Mouse (Mus musculus): ENCODE measurements around the gene AC124108.1. TPM values are rescaled to one million over a fixed set of nuclear protein-coding genes. Genes with fewer than 3 reads are reported as not detected.

Gene AC124108.1
- polyA plus RNA-seq, 1 experiment, result not detected

- H3K36me3 ChIP-seq (ENCODE audit: control insufficient read depth, insufficient read depth, low read length), result no peaks in the 10 kb centered on the region
- H3K27me3 ChIP-seq (ENCODE audit: control insufficient read depth, insufficient read depth, low read length), result no peaks in the 10 kb centered on the region
- no peak for TF ChIP-seq POLR2A (IDR thresholded peaks at IDR 0.05; ENCODE audit: control insufficient read depth, extremely low read depth, insufficient read depth, low read length, poor library complexity)
- TF ChIP-seq CTCF (IDR thresholded peaks at IDR 0.05; ENCODE audit: borderline replicate concordance, control insufficient read depth, extremely low read depth, insufficient read depth, low read length, poor library complexity), result no peak
- no peak overlapping the region for H3K4me3 ChIP-seq (ENCODE audit: control insufficient read depth, insufficient read depth, low read length)
- WGBS, result 64% methylated on average over 1 of the region's 2 CpGs
- H3K4me1 ChIP-seq (replicated peaks; ENCODE audit: control insufficient read depth, insufficient read depth, low read length), result peaks cover 2% of the 10 kb centered on the region; the same call in 1 of the 2 replicates
- DNase-seq, result no peak
- no peak overlapping the region for H3K27ac ChIP-seq (ENCODE audit: control insufficient read depth, insufficient read depth, low read length)
These were observed 19.6 kb upstream of the AC124108.1 start for GRCm38 (mm10) chr1:132171619-132172018.

GRCm38 (mm10) chr1:132186303-132186702, 5.0 kb upstream of the AC124108.1 start:
- TF ChIP-seq POLR2A (IDR thresholded peaks at IDR 0.05; ENCODE audit: control insufficient read depth, extremely low read depth, insufficient read depth, low read length, poor library complexity), result no peak
- no peak for TF ChIP-seq CTCF (IDR thresholded peaks at IDR 0.05; ENCODE audit: borderline replicate concordance, control insufficient read depth, extremely low read depth, insufficient read depth, low read length, poor library complexity)
- H3K27me3 ChIP-seq (ENCODE audit: control insufficient read depth, insufficient read depth, low read length), result peaks cover 11% of the 10 kb centered on the region; the same call in 1 of the 2 replicates
- peaks cover 3% of the 10 kb centered on the region; the same call in 1 of the 2 replicates for H3K4me1 ChIP-seq (replicated peaks; ENCODE audit: control insufficient read depth, insufficient read depth, low read length)
- H3K27ac ChIP-seq (ENCODE audit: control insufficient read depth, insufficient read depth, low read length), result no peak overlapping the region
- no peaks in the 10 kb centered on the region for H3K36me3 ChIP-seq (ENCODE audit: control insufficient read depth, insufficient read depth, low read length)
- no peak for DNase-seq
- H3K4me3 ChIP-seq (ENCODE audit: control insufficient read depth, insufficient read depth, low read length), result no peak overlapping the region
- 87% methylated on average over 4 of the region's 4 CpGs for WGBS

- 48% methylated on average over 9 of the region's 9 CpGs for WGBS
- H3K4me3 ChIP-seq (ENCODE audit: control insufficient read depth, insufficient read depth, low read length), result no peak overlapping the region
- no peak overlapping the region for H3K27ac ChIP-seq (ENCODE audit: control insufficient read depth, insufficient read depth, low read length)
- no peaks in the 10 kb centered on the region for H3K36me3 ChIP-seq (ENCODE audit: control insufficient read depth, insufficient read depth, low read length)
- H3K27me3 ChIP-seq (ENCODE audit: control insufficient read depth, insufficient read depth, low read length), result peaks cover 12% of the 10 kb centered on the region; the same call in 1 of the 2 replicates
- H3K4me1 ChIP-seq (replicated peaks; ENCODE audit: control insufficient read depth, insufficient read depth, low read length), result peaks cover 3% of the 10 kb centered on the region; the same call in 1 of the 2 replicates
- TF ChIP-seq POLR2A (IDR thresholded peaks at IDR 0.05; ENCODE audit: control insufficient read depth, extremely low read depth, insufficient read depth, low read length, poor library complexity), result no peak
- TF ChIP-seq CTCF (IDR thresholded peaks at IDR 0.05; ENCODE audit: borderline replicate concordance, control insufficient read depth, extremely low read depth, insufficient read depth, low read length, poor library complexity), result no peak
- no peak for DNase-seq
These were observed 2.7 kb upstream of the AC124108.1 start for GRCm38 (mm10) chr1:132188442-132189066.

GRCm38 (mm10) chr1:132189231-132189630, 2.0 kb upstream of the AC124108.1 start:
- peaks cover 3% of the 10 kb centered on the region; the same call in 1 of the 2 replicates for H3K4me1 ChIP-seq (replicated peaks; ENCODE audit: control insufficient read depth, insufficient read depth, low read length)
- no peak overlapping the region for H3K27ac ChIP-seq (ENCODE audit: control insufficient read depth, insufficient read depth, low read length)
- no peak for DNase-seq
- no peak overlapping the region for H3K4me3 ChIP-seq (ENCODE audit: control insufficient read depth, insufficient read depth, low read length)
- no peaks in the 10 kb centered on the region for H3K36me3 ChIP-seq (ENCODE audit: control insufficient read depth, insufficient read depth, low read length)
- TF ChIP-seq CTCF (IDR thresholded peaks at IDR 0.05; ENCODE audit: borderline replicate concordance, control insufficient read depth, extremely low read depth, insufficient read depth, low read length, poor library complexity) (no peak), POLR2A (IDR thresholded peaks at IDR 0.05; ENCODE audit: control insufficient read depth, extremely low read depth, insufficient read depth, low read length, poor library complexity) (no peak)
- 10% methylated on average over 4 of the region's 4 CpGs for WGBS
- peaks cover 14% of the 10 kb centered on the region; the same call in 1 of the 2 replicates for H3K27me3 ChIP-seq (ENCODE audit: control insufficient read depth, insufficient read depth, low read length)

DNA sequence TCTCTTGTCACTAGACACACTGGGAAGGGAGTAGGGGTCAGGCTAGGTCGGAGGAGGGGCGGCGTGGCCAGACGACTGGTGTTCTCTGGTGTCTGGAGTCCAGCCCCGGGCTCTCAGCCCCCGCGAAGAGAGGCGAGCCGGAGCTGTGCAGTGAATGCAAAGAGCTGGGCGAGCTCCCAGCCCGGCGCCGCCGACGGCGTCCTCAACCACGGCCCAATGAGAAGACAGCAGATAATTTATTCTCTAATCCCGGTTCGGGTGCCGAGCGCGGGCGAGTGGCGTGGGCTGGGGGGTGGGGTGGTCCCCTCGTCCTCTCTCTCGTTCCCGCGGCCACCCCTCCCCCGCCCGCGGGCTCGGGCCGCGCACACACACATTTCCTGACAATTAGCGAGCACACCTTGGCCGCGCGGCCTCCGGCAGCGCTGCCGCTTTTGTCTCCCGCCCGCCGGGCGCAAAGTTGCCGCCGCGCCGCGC, 1.2 kb upstream of the AC124108.1 start:
- no peak for DNase-seq
- Histone ChIP-seq H3K27ac (ENCODE audit: control insufficient read depth, insufficient read depth, low read length) (no peak overlapping the region), H3K27me3 (ENCODE audit: control insufficient read depth, insufficient read depth, low read length) (peaks cover 14% of the 10 kb centered on the region; the same call in 1 of the 2 replicates), H3K36me3 (ENCODE audit: control insufficient read depth, insufficient read depth, low read length) (no peaks in the 10 kb centered on the region), H3K4me1 (replicated peaks; ENCODE audit: control insufficient read depth, insufficient read depth, low read length) (peaks cover 3% of the 10 kb centered on the region; the same call in 1 of the 2 replicates), H3K4me3 (ENCODE audit: control insufficient read depth, insufficient read depth, low read length) (no peak overlapping the region)
- TF ChIP-seq CTCF (IDR thresholded peaks at IDR 0.05; ENCODE audit: borderline replicate concordance, control insufficient read depth, extremely low read depth, insufficient read depth, low read length, poor library complexity) (no peak), POLR2A (IDR thresholded peaks at IDR 0.05; ENCODE audit: control insufficient read depth, extremely low read depth, insufficient read depth, low read length, poor library complexity) (no peak)
- WGBS, result 3% methylated on average over 50 of the region's 50 CpGs

DNA sequence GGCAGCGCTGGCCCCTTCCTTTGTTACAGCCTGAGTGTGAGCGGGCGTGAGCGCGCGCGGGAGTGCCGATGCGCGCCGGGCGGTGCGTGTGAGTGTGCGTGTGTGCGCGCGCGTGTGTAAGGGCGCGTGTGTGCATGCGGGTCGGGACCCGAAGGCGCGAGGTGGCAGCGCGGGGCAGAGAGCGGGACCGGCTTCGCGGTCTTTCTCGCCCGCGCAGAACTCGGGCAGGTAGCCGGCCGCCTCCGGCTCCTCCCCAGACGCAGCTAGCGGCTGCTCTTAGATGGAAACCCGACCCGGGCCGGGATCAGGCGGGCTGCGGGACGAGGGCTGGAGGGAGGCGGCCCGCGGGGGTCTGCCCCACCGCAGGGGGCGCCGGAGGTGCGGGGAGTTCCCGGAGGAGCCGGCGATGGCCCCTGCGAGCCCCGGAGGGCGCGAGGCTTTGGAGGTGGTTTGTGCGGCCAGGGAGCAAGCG, 600 bp upstream of the AC124108.1 start:
- H3K27ac ChIP-seq (ENCODE audit: control insufficient read depth, insufficient read depth, low read length), result no peak overlapping the region
- H3K36me3 ChIP-seq (ENCODE audit: control insufficient read depth, insufficient read depth, low read length), result no peaks in the 10 kb centered on the region
- peaks cover 3% of the 10 kb centered on the region; the same call in 1 of the 2 replicates for H3K4me1 ChIP-seq (replicated peaks; ENCODE audit: control insufficient read depth, insufficient read depth, low read length)
- no peak for TF ChIP-seq POLR2A (IDR thresholded peaks at IDR 0.05; ENCODE audit: control insufficient read depth, extremely low read depth, insufficient read depth, low read length, poor library complexity)
- no peak for TF ChIP-seq CTCF (IDR thresholded peaks at IDR 0.05; ENCODE audit: borderline replicate concordance, control insufficient read depth, extremely low read depth, insufficient read depth, low read length, poor library complexity)
- peaks cover 14% of the 10 kb centered on the region; the same call in 1 of the 2 replicates for H3K27me3 ChIP-seq (ENCODE audit: control insufficient read depth, insufficient read depth, low read length)
- no peak for DNase-seq
- no peak overlapping the region for H3K4me3 ChIP-seq (ENCODE audit: control insufficient read depth, insufficient read depth, low read length)
- 1% methylated on average over 62 of the region's 62 CpGs for WGBS

Measured in thymus, adult 2 months (tissue).